Mouse (Mus musculus): ENCODE results near the gene C3.

The C3 gene

GRCm38 (mm10) chr17:57221911-57222310 is 6.0 kb downstream of the C3 start:
- in situ Hi-C loops (cut with MboI), result no loop called here

DNA sequence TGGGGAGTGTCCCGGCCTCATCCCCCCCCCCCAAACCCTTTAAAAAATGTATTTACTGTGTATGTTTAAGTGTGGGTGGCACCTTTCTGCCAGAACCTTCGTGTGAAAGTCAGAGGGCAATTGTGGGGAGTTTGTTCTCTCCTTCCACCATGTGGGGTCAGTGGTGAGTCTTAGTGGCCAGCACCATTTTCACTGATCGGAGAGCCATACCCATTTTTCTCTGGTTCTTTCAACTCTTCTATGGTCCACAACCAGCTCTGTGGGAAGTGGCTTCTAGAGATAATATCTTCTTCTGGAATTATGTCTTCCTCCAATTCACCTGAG is 8.1 kb downstream of the C3 start:
- in situ Hi-C loops (cut with MboI), result loop anchor here (10.0 kb wide), 1 partner anchor 115 kb away; no protein-coding TSS in a partner anchor

DNA sequence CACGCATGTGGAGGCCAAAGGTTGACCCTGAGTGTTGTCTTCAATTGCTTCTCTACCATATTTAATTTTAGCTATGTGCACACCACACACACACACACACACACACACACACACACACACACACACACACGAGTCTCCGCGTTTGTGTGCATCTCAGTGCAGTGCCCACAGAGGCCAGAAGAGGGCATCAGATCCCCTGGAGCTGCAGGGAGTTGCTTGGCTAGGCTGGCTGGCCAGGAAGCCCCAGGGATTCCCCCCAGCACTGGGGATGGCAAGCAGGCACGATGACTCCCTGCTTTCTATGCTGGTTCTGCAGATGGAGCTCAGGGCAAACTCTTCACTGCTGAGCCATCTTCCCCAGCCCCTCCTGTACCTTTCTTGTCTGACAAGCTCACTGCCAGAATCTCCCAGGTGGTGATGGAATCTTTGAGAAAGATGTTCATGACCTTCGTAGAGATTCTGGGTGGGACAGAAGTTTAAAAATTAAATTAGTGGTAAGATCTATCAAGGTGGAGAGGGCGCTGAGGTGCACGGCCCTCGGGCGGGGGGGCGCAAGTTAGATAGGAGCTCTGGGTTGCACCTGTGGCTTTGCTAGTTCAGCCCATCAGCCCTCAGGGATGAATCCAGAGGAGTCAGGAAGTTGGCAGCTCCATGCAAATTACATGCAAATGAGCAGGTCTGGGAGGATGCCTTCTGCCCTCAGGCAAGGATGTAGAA is 8.6 kb downstream of the C3 start:
- in situ Hi-C loops (cut with MboI), result loop anchor here (10.0 kb wide), 1 partner anchor 115 kb away; no protein-coding TSS in a partner anchor

GRCm38 (mm10) chr17:57218335-57218900 is 9.5 kb downstream of the C3 start:
- in situ Hi-C loops (cut with MboI), result loop anchor here (10.0 kb wide), 1 partner anchor 116 kb away; no protein-coding TSS in a partner anchor

DNA sequence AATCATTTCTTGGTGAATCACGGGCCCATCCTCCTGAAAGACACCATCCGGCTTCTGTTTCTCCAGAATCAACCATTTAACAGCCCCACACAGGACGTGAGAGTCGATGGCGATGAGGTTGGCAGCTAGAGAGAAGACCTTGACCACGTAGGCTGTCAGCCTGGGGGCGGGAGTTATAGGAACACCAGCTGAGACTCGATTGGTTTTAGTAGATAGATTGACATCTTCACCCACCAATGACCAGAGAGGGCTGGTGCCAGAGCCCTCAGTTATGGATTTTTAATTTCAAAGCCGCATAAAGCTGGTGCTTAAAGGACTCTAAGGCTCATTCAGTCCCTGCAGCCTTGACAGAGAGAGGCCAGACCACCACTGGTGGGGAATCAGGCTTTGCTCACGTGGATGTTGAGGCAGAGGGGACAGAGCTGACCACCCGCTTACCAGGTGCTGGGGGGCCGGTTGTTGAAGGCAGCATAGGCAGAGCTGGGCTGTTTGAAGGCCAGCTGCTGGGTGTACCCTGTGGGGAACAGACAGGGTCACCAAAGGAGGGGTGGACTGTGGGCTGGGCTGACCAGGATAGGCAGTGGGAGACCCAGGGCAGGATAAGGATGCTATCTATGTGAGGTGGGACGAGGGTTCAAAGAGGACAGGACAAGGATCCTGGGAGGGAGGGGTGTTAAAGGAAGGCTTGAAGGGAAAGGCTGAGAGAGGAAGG is 13.1 kb downstream of the C3 start:
- in situ Hi-C loops (cut with MboI), result loop anchor here (10.0 kb wide), 1 partner anchor 120 kb away; no protein-coding TSS in a partner anchor

GRCm38 (mm10) chr17:57211501-57211900 is 16.4 kb downstream of the C3 start:
- in situ Hi-C loops (cut with MboI), result loop anchor here (10.0 kb wide), 1 partner anchor 123 kb away; no protein-coding TSS in a partner anchor

GRCm38 (mm10) chr17:57209330-57209729 is 18.6 kb downstream of the C3 start:
- in situ Hi-C loops (cut with MboI), result no loop called here

GRCm38 (mm10) chr17:57207938-57208337 is 20.0 kb downstream of the C3 start:
- in situ Hi-C loops (cut with MboI), result no loop called here

GRCm38 (mm10) chr17:57201841-57202724 is 25.9 kb downstream of the C3 start:
- in situ Hi-C loops (cut with MboI), result no loop called here

DNA sequence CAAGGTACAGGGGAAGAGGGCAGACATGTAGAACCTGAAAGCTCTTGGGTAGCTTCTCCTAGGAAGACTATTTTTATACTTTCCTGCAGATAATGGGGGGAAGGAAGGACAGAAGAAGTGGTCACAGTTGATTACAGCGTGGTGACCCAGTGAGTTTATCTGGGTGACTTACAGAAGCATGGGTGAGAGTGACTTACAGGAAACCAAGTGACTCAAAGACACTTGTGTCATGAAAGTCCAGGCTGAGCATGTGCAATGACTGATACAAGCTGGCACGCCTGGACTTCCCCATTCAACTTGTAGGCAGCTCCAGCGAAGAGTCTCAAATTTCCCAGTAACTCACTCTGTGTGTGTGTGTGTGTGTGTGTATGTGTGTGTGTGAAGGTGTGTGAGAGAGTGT is 29.7 kb downstream of the C3 start:
- in situ Hi-C loops (cut with MboI), result no loop called here

DNA sequence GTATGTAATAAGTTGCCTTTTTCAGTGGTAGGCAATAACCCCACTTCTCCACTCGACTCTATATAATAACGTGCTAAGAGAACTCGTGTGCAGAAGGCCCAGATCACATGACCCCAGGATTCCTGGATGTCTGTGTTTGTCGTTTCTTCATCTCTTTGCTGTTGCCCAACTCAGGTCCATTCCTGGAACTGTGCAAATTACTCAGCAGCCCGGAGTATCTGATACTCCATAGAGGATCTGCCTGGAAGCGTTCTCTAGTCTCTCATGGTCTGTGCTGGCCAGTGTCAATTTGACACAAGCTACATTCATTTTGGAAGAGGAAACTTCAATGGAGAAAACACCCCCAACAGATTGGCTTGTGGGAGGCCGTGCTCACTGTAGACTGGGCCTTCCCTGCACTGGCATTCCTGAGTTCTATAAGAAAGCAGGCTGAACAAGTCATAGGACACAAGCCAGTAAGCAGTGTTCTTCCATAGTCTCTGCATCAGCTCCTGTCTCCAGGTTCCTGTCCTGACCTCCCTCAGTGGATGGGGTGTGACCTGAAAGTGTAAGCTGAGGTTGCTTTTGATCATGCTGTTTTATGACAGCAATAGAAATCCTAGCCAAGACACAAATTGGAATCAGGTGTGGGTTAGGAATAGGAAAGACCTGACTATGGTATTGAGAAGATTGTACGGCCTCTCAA is 32.5 kb downstream of the C3 start:
- in situ Hi-C loops (cut with MboI), result no loop called here

DNA sequence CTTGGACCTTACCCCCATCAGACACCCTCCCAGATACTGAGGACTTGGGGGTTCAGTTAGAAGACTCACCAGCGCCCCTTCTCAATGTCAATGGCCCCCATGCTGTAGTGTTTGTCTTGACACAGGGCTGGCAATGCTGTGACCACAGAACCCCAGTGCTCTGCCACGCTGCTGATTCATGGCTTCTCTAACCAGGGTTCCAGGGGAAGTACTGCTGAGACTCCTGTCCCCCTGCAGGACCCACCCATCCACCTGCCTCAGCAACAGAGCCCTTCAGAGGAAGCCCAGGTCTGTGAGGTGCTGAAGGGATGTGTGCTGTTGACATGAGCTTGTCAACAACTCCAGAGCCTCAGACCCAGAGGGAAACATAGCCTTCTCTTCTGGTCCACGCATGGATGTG is 33.2 kb downstream of the C3 start:
- in situ Hi-C loops (cut with MboI), result no loop called here

- in situ Hi-C loops (cut with MboI), result no loop called here
Measured at GRCm38 (mm10) chr17:57194041-57194507, 33.9 kb downstream of the C3 start, which contains the start of gene Tnfsf14. TSS of gene Tnfsf14 (minus strand) at chr17:57194177.

GRCm38 (mm10) chr17:57188510-57189192 is 39.3 kb downstream of the C3 start:
- in situ Hi-C loops (cut with MboI), result no loop called here

DNA sequence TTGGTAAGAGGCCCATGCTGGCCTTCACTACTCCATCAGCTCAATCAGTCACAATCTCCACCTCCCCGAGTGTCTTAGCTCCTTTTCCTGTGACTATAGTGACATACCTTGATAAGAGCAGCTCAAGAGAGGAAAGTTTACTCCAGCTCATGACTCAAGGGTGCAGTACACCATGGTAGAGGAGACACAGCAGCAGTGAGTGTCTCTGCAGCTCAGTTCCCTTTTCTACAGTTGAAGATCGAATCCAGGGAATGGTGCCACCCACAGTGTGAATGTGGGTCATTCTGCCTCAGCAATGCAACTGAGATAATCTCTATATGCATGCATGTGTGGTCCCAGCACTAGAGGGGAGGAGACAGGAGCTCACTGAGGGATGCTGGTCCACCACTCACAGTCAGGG is 42.3 kb downstream of the C3 start:
- in situ Hi-C loops (cut with MboI), result no loop called here

DNA sequence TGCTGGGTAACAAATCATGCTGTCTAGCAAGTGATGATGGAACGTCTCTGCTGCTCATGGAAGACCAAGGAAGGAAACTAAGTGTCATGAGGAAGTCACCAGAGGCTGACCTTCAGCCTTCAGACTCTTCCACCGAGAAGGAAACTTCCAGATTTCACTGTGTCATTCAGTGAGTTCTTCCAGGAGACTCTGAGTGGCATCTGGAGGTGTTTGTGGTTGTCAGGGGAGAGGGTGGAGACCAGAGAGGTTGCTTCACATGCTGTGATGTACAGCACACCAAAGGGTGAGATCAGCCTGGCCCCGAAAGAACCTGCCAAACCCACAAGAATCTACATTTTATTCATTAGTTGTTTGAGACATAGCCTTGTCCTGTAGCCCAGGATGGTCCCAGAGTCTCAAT is 45.1 kb downstream of the C3 start:
- in situ Hi-C loops (cut with MboI), result no loop called here

DNA sequence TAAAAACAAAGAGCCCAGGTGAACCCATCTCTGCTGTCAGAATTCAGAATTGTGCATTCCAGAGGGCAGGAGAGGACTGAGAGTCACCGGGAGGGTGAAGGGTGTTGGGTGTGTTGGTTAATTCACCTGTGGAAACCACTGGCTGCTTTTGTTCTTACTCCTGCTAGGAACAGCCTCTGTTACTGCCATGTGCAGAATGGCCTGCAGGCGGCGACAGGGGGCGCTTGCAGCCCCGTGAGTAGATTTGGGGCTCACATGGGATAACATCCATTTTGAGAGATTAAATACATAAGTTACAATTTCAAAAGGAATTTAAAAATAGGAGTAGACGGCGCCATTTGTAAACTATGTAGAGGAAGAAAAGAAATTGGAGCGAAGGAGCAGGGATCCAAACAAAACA is 47.6 kb downstream of the C3 start:
- in situ Hi-C loops (cut with MboI), result no loop called here

- in situ Hi-C loops (cut with MboI), result no loop called here
Measured at GRCm38 (mm10) chr17:57173351-57173750, 54.6 kb downstream of the C3 start.

DNA sequence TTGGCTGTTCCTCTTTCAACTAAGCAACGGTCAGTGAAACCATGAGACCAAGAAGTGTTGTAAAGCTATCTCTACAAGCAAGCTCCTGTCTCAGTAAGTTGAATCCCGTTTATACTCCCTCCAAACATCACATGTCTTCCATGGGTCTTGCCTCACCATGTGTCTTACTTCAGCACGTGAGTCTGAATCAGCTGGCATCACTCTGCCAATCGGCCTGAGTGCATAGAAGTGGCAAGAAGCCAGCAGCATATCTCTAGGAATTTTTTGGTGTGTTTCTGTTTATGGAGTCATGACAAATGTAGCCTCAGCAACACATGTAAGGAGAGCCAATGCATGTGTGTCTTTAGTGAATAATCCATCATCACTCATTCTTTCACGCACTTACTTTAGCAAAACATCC is 55.6 kb downstream of the C3 start:
- in situ Hi-C loops (cut with MboI), result no loop called here

- in situ Hi-C loops (cut with MboI), result no loop called here
Measured at GRCm38 (mm10) chr17:57170616-57171260, 57.2 kb downstream of the C3 start.
